Mouse (Mus musculus) lung, adult 18-20 months (tissue): ENCODE data around the gene Srarp.
A peak's percentile ranks its signal among the peaks of the same experiment; 100 is the strongest.

ENCODE experiments used
- DNase-seq, 2 experiments: peaks; one replicate each; pipeline ENCODE4 v3.0.0; 2022; ENCODE audit warnings: mixed read lengths in 2 of 2

Srarp gene

DNA sequence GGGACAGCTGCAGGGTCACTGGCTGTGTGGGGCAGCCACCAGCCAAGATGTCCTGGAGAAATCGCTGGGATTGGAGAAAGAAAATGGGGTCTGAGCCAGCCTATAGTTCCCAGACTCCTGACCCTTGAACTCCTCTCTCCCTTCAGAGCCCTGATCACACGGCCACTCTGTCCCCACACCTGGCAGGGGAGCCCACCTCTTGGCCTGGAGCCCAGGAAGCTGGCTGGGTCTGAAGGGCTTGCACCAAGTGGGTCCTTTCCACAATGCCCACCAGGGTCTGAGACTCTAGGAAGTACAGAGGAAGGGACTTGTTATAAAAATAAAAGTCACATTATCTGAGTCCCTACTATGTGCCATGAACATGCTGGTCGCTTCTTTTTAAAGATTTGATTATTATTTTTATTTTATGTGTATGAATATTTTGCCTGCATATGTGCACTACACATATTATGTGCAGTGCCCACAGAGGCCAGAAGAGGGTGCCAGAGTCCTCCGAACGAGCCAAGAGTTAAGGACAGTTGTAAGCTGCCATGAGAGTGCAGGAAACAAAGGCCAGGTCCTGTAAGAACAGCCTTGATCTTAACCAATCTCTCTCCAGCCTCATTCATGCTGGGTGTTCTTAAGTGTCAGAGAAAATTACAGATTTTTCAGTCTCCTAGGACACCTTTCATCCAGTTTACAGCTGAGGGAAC is 48.7 kb downstream of the Srarp start:
- peak; percentile 68 to 76 for DNase-seq

GRCm38 (mm10) chr4:141386150-141386549 is 49.8 kb downstream of the Srarp start:
- DNase-seq = no peak

DNA sequence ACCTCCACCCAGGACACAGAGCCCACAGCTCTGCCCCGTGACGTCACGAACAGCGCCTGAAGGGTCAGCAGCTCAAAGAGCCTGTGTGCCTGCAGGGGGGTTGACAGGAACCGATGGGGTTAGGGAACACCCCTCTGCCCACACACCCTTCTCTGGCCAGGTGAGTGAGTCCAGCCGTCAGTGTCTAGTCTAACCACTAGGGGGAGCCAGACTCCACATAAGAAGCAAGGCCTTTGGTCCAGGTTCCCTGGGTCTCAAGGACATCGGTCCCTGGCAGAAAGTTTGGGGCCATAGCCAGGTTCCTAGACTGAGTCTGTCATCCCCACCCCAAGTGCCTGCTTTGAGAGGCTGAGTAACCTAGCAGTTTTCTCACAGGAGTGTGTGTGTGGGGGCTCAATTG is 50.6 kb downstream of the Srarp start:
- peak; percentile 32 to 54 for DNase-seq
